Mouse (Mus musculus): Measurements from ENCODE around the gene P4ha1. TPM values are rescaled to one million over a fixed set of nuclear protein-coding genes. Genes with fewer than 3 reads are reported as not detected.
"Not testable (repeated sequence)": the region's sequence is repeated elsewhere in the genome, so short reads cannot be mapped to it uniquely, and the experiment has no call there.

P4ha1 gene
- polyA plus RNA-seq, 2 experiments = 95.1 to 108 TPM

DNA sequence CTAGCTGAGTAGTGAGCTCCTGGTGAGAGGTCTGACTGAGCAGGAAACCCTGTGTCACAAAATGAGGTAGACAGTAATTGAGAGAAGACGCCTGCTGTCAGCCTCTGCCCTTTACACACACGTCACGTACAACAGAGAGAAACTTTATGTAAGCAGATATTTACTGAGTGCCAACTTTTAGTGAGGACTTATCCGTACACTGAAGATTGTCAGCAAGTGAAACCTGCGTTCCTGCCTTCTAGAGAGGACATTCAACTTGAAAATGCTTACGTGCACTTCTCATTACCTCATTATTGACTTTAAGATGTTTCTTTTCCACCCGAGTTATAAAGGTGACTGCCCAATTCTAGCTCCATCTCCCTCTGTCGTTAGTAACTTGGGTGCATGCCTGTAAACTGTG lies 45.6 kb downstream of the P4ha1 start:
- Histone ChIP-seq H3K36me3 (ENCODE audit: control insufficient read depth, insufficient read depth, low read length) (peaks cover 92% of the 10 kb centered on the region), H3K9ac (ENCODE audit: low read depth, low read length, severe bottlenecking) (no peak overlapping the region), H3K4me3 (replicated peaks; ENCODE audit: low read length) (no peak overlapping the region), H3K9me3 (ENCODE audit: control insufficient read depth, low read length) (no peaks in the 10 kb centered on the region), H3K4me1 (ENCODE audit: control insufficient read depth, insufficient read depth, low read length) (no peaks in the 10 kb centered on the region), H3K27me3 (ENCODE audit: control insufficient read depth, insufficient read depth, low read length) (no peaks in the 10 kb centered on the region), H3K4me2 (replicated peaks; ENCODE audit: low read depth, low read length, severe bottlenecking) (no peak overlapping the region), H3K27ac (replicated peaks; ENCODE audit: low read depth, low read length) (no peak overlapping the region)
- 79% methylated on average over 8 of the region's 8 CpGs for WGBS
- no peak for TF ChIP-seq POLR2A (IDR thresholded peaks at IDR 0.05; ENCODE audit: borderline replicate concordance, extremely low read depth, insufficient read depth, insufficient read length)
- DNase-seq (ENCODE audit: low spot score) (no peak), ATAC-seq (ENCODE audit: low FRiP score, low read depth) (no peak)

- Histone ChIP-seq H3K36me3 (ENCODE audit: control insufficient read depth, insufficient read depth, low read length) (peaks cover 92% of the 10 kb centered on the region), H3K4me1 (ENCODE audit: control insufficient read depth, insufficient read depth, low read length) (no peaks in the 10 kb centered on the region), H3K4me3 (replicated peaks; ENCODE audit: low read length) (no peak overlapping the region), H3K9me3 (ENCODE audit: control insufficient read depth, low read length) (no peaks in the 10 kb centered on the region), H3K9ac (ENCODE audit: low read depth, low read length, severe bottlenecking) (no peak overlapping the region), H3K4me2 (replicated peaks; ENCODE audit: low read depth, low read length, severe bottlenecking) (no peak overlapping the region), H3K27ac (replicated peaks; ENCODE audit: low read depth, low read length) (no peak overlapping the region), H3K27me3 (ENCODE audit: control insufficient read depth, insufficient read depth, low read length) (no peaks in the 10 kb centered on the region)
- no peak for DNase-seq (ENCODE audit: low spot score)
- 91% methylated on average over 9 of the region's 9 CpGs for WGBS
- no peak for TF ChIP-seq POLR2A (IDR thresholded peaks at IDR 0.05; ENCODE audit: borderline replicate concordance, extremely low read depth, insufficient read depth, insufficient read length)
- no peak for ATAC-seq (ENCODE audit: low FRiP score, low read depth)
These were observed 46.3 kb downstream of the P4ha1 start for GRCm38 (mm10) chr10:59369426-59369825.

DNA sequence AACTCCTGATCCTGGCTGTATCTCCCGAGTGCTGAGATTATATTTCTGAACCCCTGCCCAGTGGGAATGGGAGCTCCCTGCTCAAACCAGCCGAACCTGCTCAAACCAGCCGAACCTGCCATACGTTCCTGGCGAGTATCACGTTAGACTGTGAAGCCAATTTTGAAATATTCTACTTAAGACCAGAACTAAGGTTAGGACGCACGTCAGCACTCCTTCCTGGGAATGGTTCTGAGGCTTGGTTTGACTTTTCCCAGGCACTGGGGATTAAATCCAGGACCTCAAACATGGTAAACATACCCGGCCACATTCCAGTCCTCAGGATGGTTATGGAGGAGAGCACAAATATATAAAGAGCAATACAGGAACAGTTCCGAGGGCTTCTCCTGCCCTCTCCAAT lies 54.8 kb downstream of the P4ha1 start:
- ATAC-seq (ENCODE audit: low FRiP score, low read depth) = no peak
- no peaks in the 10 kb centered on the region for H3K4me1 ChIP-seq (ENCODE audit: control insufficient read depth, insufficient read depth, low read length)
- peaks cover 19% of the 10 kb centered on the region for H3K36me3 ChIP-seq (ENCODE audit: control insufficient read depth, insufficient read depth, low read length)
- no peaks in the 10 kb centered on the region for H3K9me3 ChIP-seq (ENCODE audit: control insufficient read depth, low read length)
- no peak overlapping the region for H3K9ac ChIP-seq (ENCODE audit: low read depth, low read length, severe bottlenecking)
- H3K27ac ChIP-seq (replicated peaks; ENCODE audit: low read depth, low read length) = no peak overlapping the region
- 78% methylated on average over 10 of the region's 10 CpGs for WGBS
- H3K4me3 ChIP-seq (replicated peaks; ENCODE audit: low read length) = no peak overlapping the region
- H3K4me2 ChIP-seq (replicated peaks; ENCODE audit: low read depth, low read length, severe bottlenecking) = no peak overlapping the region
- no peak for TF ChIP-seq POLR2A (IDR thresholded peaks at IDR 0.05; ENCODE audit: borderline replicate concordance, extremely low read depth, insufficient read depth, insufficient read length)
- no peaks in the 10 kb centered on the region for H3K27me3 ChIP-seq (ENCODE audit: control insufficient read depth, insufficient read depth, low read length)
- no peak for DNase-seq (ENCODE audit: low spot score)

DNA sequence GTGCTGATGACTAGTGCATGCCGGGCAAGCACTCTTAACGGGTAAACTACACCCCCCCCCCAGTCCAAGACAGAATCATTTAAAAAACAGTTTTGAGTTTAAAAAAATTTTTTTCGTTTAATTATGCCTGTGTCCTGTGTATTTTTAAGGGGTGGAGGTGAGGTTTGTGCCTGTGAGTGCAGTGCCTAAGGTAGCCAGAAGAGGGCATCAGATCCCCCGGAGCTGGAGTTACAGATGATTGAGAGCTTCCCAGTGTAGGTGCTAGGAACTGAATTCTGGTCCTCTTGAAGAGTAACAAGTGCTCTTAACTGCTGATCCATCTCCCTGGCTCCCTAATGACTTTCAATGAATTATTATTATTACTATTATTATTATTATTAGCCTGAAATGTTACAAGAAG lies 55.6 kb downstream of the P4ha1 start:
- H3K27me3 ChIP-seq (ENCODE audit: control insufficient read depth, insufficient read depth, low read length) = no peaks in the 10 kb centered on the region
- H3K9ac ChIP-seq (ENCODE audit: low read depth, low read length, severe bottlenecking) = no peak overlapping the region
- DNase-seq (ENCODE audit: low spot score) = no peak
- WGBS = 88% methylated on average over 4 of the region's 4 CpGs
- ATAC-seq (ENCODE audit: low FRiP score, low read depth) = no peak
- H3K4me3 ChIP-seq (replicated peaks; ENCODE audit: low read length) = no peak overlapping the region
- H3K27ac ChIP-seq (replicated peaks; ENCODE audit: low read depth, low read length) = no peak overlapping the region
- TF ChIP-seq POLR2A (IDR thresholded peaks at IDR 0.05; ENCODE audit: borderline replicate concordance, extremely low read depth, insufficient read depth, insufficient read length) = no peak
- H3K9me3 ChIP-seq (ENCODE audit: control insufficient read depth, low read length) = no peaks in the 10 kb centered on the region
- no peak overlapping the region for H3K4me2 ChIP-seq (replicated peaks; ENCODE audit: low read depth, low read length, severe bottlenecking)
- peaks cover 11% of the 10 kb centered on the region; the same call in 1 of the 2 replicates for H3K36me3 ChIP-seq (ENCODE audit: control insufficient read depth, insufficient read depth, low read length)
- H3K4me1 ChIP-seq (ENCODE audit: control insufficient read depth, insufficient read depth, low read length) = no peaks in the 10 kb centered on the region

GRCm38 (mm10) chr10:59379927-59380326 lies 56.8 kb downstream of the P4ha1 start:
- H3K4me1 ChIP-seq (ENCODE audit: control insufficient read depth, insufficient read depth, low read length) = no peaks in the 10 kb centered on the region
- TF ChIP-seq POLR2A (IDR thresholded peaks at IDR 0.05; ENCODE audit: borderline replicate concordance, extremely low read depth, insufficient read depth, insufficient read length) = no peak
- H3K4me3 ChIP-seq (replicated peaks; ENCODE audit: low read length) = no peak overlapping the region
- H3K4me2 ChIP-seq (replicated peaks; ENCODE audit: low read depth, low read length, severe bottlenecking) = no peak overlapping the region
- H3K27me3 ChIP-seq (ENCODE audit: control insufficient read depth, insufficient read depth, low read length) = no peaks in the 10 kb centered on the region
- H3K9me3 ChIP-seq (ENCODE audit: control insufficient read depth, low read length) = no peaks in the 10 kb centered on the region
- no peak overlapping the region for H3K9ac ChIP-seq (ENCODE audit: low read depth, low read length, severe bottlenecking)
- DNase-seq (ENCODE audit: low spot score) = no peak
- WGBS = 42% methylated on average over 3 of the region's 3 CpGs
- ATAC-seq (ENCODE audit: low FRiP score, low read depth) = no peak
- H3K36me3 ChIP-seq (ENCODE audit: control insufficient read depth, insufficient read depth, low read length) = no peaks in the 10 kb centered on the region
- H3K27ac ChIP-seq (replicated peaks; ENCODE audit: low read depth, low read length) = no peak overlapping the region

DNA sequence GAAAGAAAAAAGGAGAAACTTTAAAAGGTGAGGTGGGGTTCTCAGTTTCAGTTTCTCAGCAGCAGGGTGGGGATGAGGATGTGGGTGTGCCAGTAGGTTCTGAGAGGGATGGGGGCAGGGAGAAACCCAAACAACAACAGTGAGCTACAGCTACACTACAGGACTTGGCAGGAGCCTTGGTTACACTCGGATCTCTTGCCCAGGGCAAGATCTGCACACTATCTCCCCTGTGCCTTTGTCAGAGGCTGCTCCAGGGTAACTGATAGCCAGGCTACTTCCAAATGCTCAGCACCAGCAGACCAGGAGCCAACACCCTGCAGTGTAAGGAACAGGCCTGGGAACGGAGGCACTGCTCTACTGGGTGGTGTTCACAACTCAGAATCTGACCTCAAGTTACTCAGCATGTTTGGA lies 57.3 kb downstream of the P4ha1 start:
- Histone ChIP-seq H3K4me2 (replicated peaks; ENCODE audit: low read depth, low read length, severe bottlenecking) (no peak overlapping the region), H3K4me1 (ENCODE audit: control insufficient read depth, insufficient read depth, low read length) (no peaks in the 10 kb centered on the region), H3K9me3 (ENCODE audit: control insufficient read depth, low read length) (no peaks in the 10 kb centered on the region), H3K27ac (replicated peaks; ENCODE audit: low read depth, low read length) (no peak overlapping the region), H3K9ac (ENCODE audit: low read depth, low read length, severe bottlenecking) (no peak overlapping the region), H3K4me3 (replicated peaks; ENCODE audit: low read length) (no peak overlapping the region), H3K27me3 (ENCODE audit: control insufficient read depth, insufficient read depth, low read length) (no peaks in the 10 kb centered on the region), H3K36me3 (ENCODE audit: control insufficient read depth, insufficient read depth, low read length) (no peaks in the 10 kb centered on the region)
- WGBS = 73% methylated on average over 2 of the region's 2 CpGs
- no peak; the same call in 1 of the 2 replicates for ATAC-seq (ENCODE audit: low FRiP score, low read depth)
- no peak for DNase-seq (ENCODE audit: low spot score)
- TF ChIP-seq POLR2A (IDR thresholded peaks at IDR 0.05; ENCODE audit: borderline replicate concordance, extremely low read depth, insufficient read depth, insufficient read length) = no peak

- H3K4me1 ChIP-seq (ENCODE audit: control insufficient read depth, insufficient read depth, low read length); H3K4me2 ChIP-seq (replicated peaks; ENCODE audit: low read depth, low read length, severe bottlenecking); ATAC-seq (ENCODE audit: low FRiP score, low read depth); H3K9ac ChIP-seq (ENCODE audit: low read depth, low read length, severe bottlenecking); DNase-seq (ENCODE audit: low spot score); H3K27me3 ChIP-seq (ENCODE audit: control insufficient read depth, insufficient read depth, low read length); H3K4me3 ChIP-seq (replicated peaks; ENCODE audit: low read length); H3K9me3 ChIP-seq (ENCODE audit: control insufficient read depth, low read length); H3K27ac ChIP-seq (replicated peaks; ENCODE audit: low read depth, low read length); H3K36me3 ChIP-seq (ENCODE audit: control insufficient read depth, insufficient read depth, low read length): not testable (repeated sequence)
- WGBS = 80% methylated on average over 6 of the region's 10 CpGs
These were observed 58.5 kb downstream of the P4ha1 start for GRCm38 (mm10) chr10:59381563-59381962.

Measured in limb, embryonic 14.5 days (tissue).